ENCODE assay signal across 8 mouse cellular contexts in the genomic region with DNA sequence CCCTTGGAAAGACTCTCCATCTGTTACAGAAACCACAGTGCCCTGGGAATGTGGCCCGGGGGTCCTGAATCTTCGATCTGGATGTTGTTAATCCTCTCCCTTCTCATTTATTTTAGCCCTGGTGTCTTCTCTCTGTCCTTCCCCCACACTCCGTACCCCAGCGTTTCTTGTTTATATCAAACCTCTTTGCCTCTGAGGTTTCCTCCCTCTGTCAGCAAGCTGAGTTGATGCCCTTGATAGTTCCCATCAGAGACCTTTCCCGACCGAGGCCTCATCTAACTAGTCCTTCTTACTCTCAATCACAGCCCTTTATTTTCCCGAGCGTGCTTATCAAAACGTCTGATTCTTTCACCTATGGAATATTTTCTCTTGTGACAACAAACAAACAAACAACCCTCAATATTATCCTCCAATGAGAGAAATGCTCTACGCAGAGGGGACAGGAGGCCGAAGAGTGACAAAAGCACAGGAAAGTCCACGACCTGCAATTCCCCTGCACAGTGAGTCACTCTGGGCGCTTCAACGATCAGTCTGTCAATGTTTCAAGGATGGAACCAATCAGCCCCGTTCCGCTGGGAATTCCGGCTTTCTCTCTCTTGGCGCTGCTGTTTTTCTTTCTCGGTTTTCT. TPM values are rescaled to one million over a fixed set of nuclear protein-coding genes. Genes with fewer than 3 reads are reported as not detected.
DNase-seq lines count a peak whose midpoint lies in the region; ATAC-seq and TF ChIP-seq lines count a peak whose summit lies in the region.

No protein-coding gene starts in this region.

- peak overlapping the region; percentile 38; the same call in 1 of the 2 replicates for H3K27ac ChIP-seq in kidney, embryonic 14.5 days (ENCODE audit: low read depth, low read length)
- H3K27ac ChIP-seq in bone marrow, adult 2 months (ENCODE audit: control insufficient read depth, insufficient read depth, low read depth, low read length, poor library complexity) = peak overlapping the region; percentile 90
- H3K27ac ChIP-seq in heart, postnatal 0 days (ENCODE audit: low read depth) = peak overlapping the region; percentile 92
- H3K27ac ChIP-seq in midbrain, embryonic 13.5 days = peak overlapping the region; percentile 94

- H3K36me3 ChIP-seq in kidney, embryonic 14.5 days (ENCODE audit: control insufficient read depth, insufficient read depth, low read length) = 0 out of 2 replicates have a peak, but pooled peaks cover 3% of the 10 kb centered on the region
- no peaks in the 10 kb centered on the region for H3K36me3 ChIP-seq in heart, postnatal 0 days (replicated peaks; ENCODE audit: control insufficient read depth, insufficient read depth, low read length)
- H3K36me3 ChIP-seq in midbrain, embryonic 13.5 days = no peaks in the 10 kb centered on the region; the same call in 1 of the 2 replicates

- peak overlapping the region; percentile 59 for H3K9ac ChIP-seq in kidney, embryonic 14.5 days (ENCODE audit: low read depth, low read length)
- peak overlapping the region; percentile 92 for H3K9ac ChIP-seq in heart, postnatal 0 days (replicated peaks; ENCODE audit: low read depth, low read length)
- peak overlapping the region; percentile 77 for H3K9ac ChIP-seq in midbrain, embryonic 13.5 days (replicated peaks)

- no peak for TF ChIP-seq CTCF in bone marrow, adult 2 months (IDR thresholded peaks at IDR 0.05; ENCODE audit: control insufficient read depth, insufficient read depth, low read length)
- TF ChIP-seq CTCF in heart, postnatal 0 days (IDR thresholded peaks at IDR 0.05; ENCODE audit: low read depth) = no peak

- no peak for DNase-seq in kidney, adult 11 months
- DNase-seq in heart, postnatal 0 days (ENCODE audit: low spot score) = no peak
- DNase-seq in right cerebral cortex, adult 2 months (ENCODE audit: low spot score in 2 of 2) = no peak
- DNase-seq in frontal cortex, adult 2 months (ENCODE audit: extremely low spot score in 1 of 2, low spot score in 1 of 2) = no peak
- DNase-seq in gastrocnemius, postnatal 10 days = no peak

- no peaks in the 10 kb centered on the region for H3K27me3 ChIP-seq in kidney, embryonic 14.5 days (ENCODE audit: control insufficient read depth, insufficient read depth, low read length)
- no peaks in the 10 kb centered on the region for H3K27me3 ChIP-seq in heart, postnatal 0 days (ENCODE audit: control insufficient read depth, insufficient read depth, low read length)
- H3K27me3 ChIP-seq in midbrain, embryonic 13.5 days = no peaks in the 10 kb centered on the region

- peak overlapping the region; percentile 96 for H3K4me2 ChIP-seq in kidney, embryonic 14.5 days (replicated peaks; ENCODE audit: low read depth, low read length)
- H3K4me2 ChIP-seq in heart, postnatal 0 days (ENCODE audit: low read depth, low read length) = peak overlapping the region; percentile 90
- peak overlapping the region; percentile 75 for H3K4me2 ChIP-seq in midbrain, embryonic 13.5 days (replicated peaks)

- peak overlapping the region; percentile 89 for H3K4me3 ChIP-seq in kidney, embryonic 14.5 days (ENCODE audit: low read length)
- H3K4me3 ChIP-seq in bone marrow, adult 2 months (replicated peaks; ENCODE audit: control insufficient read depth, low read depth, low read length) = peak overlapping the region; percentile 77
- H3K4me3 ChIP-seq in heart, postnatal 0 days (ENCODE audit: low read depth, low read length) = peak overlapping the region; percentile 98
- H3K4me3 ChIP-seq in midbrain, embryonic 13.5 days (replicated peaks) = peak overlapping the region; percentile 93

- no peak for TF ChIP-seq EP300 in heart, postnatal 0 days (IDR thresholded peaks at IDR 0.05; ENCODE audit: low read depth)

- WGBS in kidney, embryonic 14.5 days = 2% methylated on average over 19 of the region's 19 CpGs
- under 1% methylated on average over 19 of the region's 19 CpGs for whole genome bisulfite sequencing in bone marrow, adult 2 months
- WGBS in heart, postnatal 0 days = 1% methylated on average over 19 of the region's 19 CpGs
- WGBS in midbrain, embryonic 13.5 days = under 1% methylated on average over 19 of the region's 19 CpGs

- H3K4me1 ChIP-seq in kidney, embryonic 14.5 days (ENCODE audit: control insufficient read depth, insufficient read depth, low read length) = peaks cover 20% of the 10 kb centered on the region
- H3K4me1 ChIP-seq in bone marrow, adult 2 months (ENCODE audit: control insufficient read depth, insufficient read depth, low read length) = peaks cover 5% of the 10 kb centered on the region
- peaks cover 27% of the 10 kb centered on the region for H3K4me1 ChIP-seq in heart, postnatal 0 days (ENCODE audit: control insufficient read depth, insufficient read depth)
- peaks cover 32% of the 10 kb centered on the region for H3K4me1 ChIP-seq in midbrain, embryonic 13.5 days (replicated peaks)

- peak; percentile 5; the same call in 1 of the 2 replicates for ATAC-seq in kidney, embryonic 14.5 days (ENCODE audit: low FRiP score, low TSS enrichment)
- ATAC-seq in heart, postnatal 0 days (ENCODE audit: insufficient read depth, low read depth) = no peak; the same call in 1 of the 2 replicates
- ATAC-seq in midbrain, embryonic 13.5 days = no peak; the same call in 1 of the 2 replicates

- no peak for TF ChIP-seq POLR2A in bone marrow, adult 2 months (IDR thresholded peaks at IDR 0.05; ENCODE audit: borderline replicate concordance, control insufficient read depth, low read depth, low read length)

- H3K9me3 ChIP-seq in kidney, embryonic 14.5 days (ENCODE audit: control insufficient read depth, low read length) = no peaks in the 10 kb centered on the region
- no peaks in the 10 kb centered on the region for H3K9me3 ChIP-seq in heart, postnatal 0 days (replicated peaks; ENCODE audit: control insufficient read depth, low read length)
- no peaks in the 10 kb centered on the region for H3K9me3 ChIP-seq in midbrain, embryonic 13.5 days

RNA-seq across cellular contexts. Expression of a gene that starts 0.7 kb away (rescaled TPM):
- polyA plus RNA-seq in kidney, embryonic 14.5 days (2014; fragmentation: Nextera tagmentation; extraction: Ambion mirVana) = 6.6 and 7.5 TPM in 2 replicates
- 16.4 and 18.4 TPM in 2 replicates for polyA plus RNA-seq in bone marrow, adult 2 months (2011; ENCODE audit: insufficient read depth, insufficient read length, low replicate concordance, missing spikeins)
- total RNA-seq in heart, postnatal 0 days (2014; rRNA removed; ENCODE audit: low replicate concordance) = 21.3 and 24.1 TPM in 2 replicates
- polyA plus RNA-seq in heart, postnatal 0 days (2015; fragmentation: Nextera tagmentation; extraction: Ambion mirVana) = 12.1 and 13.0 TPM in 2 replicates
- 11.3 and 13.5 TPM in 2 replicates for polyA plus RNA-seq in midbrain, embryonic 13.5 days (2015; fragmentation: Nextera tagmentation; extraction: Ambion mirVana)
- polyA plus RNA-seq in frontal cortex, adult 2 months (2012; rRNA removed) = 28.6 and 32.0 TPM in 2 replicates
- total RNA-seq in gastrocnemius, postnatal 10 days (2021) = 10 to 100 TPM; 12.6 to 13.9 TPM

RNA-seq across cellular contexts. Expression of a gene that starts 11.8 kb away (rescaled TPM):
- 62.2 and 73.8 TPM in 2 replicates for polyA plus RNA-seq in kidney, embryonic 14.5 days (2014; fragmentation: Nextera tagmentation; extraction: Ambion mirVana)
- polyA plus RNA-seq in bone marrow, adult 2 months (2011; ENCODE audit: insufficient read depth, insufficient read length, low replicate concordance, missing spikeins) = 16.3 and 31.0 TPM in 2 replicates
- total RNA-seq in heart, postnatal 0 days (2014; rRNA removed; ENCODE audit: low replicate concordance) = 10.9 and 25.5 TPM in 2 replicates
- polyA plus RNA-seq in heart, postnatal 0 days (2015; fragmentation: Nextera tagmentation; extraction: Ambion mirVana) = 18.3 and 24.3 TPM in 2 replicates
- polyA plus RNA-seq in midbrain, embryonic 13.5 days (2015; fragmentation: Nextera tagmentation; extraction: Ambion mirVana) = 31.7 and 42.5 TPM in 2 replicates
- polyA plus RNA-seq in frontal cortex, adult 2 months (2012; rRNA removed) = 22.0 and 23.5 TPM in 2 replicates
- total RNA-seq in gastrocnemius, postnatal 10 days (2021) = 1 to 10 TPM; 4.3 to 5.2 TPM

RNA-seq across cellular contexts. Expression of a gene that starts 13.4 kb away (rescaled TPM):
- 145 and 155 TPM in 2 replicates for polyA plus RNA-seq in kidney, embryonic 14.5 days (2014; fragmentation: Nextera tagmentation; extraction: Ambion mirVana)
- 53.2 and 100 TPM in 2 replicates for polyA plus RNA-seq in bone marrow, adult 2 months (2011; ENCODE audit: insufficient read depth, insufficient read length, low replicate concordance, missing spikeins)
- total RNA-seq in heart, postnatal 0 days (2014; rRNA removed; ENCODE audit: low replicate concordance) = 21.4 and 54.6 TPM in 2 replicates
- 19.5 and 19.9 TPM in 2 replicates for polyA plus RNA-seq in heart, postnatal 0 days (2015; fragmentation: Nextera tagmentation; extraction: Ambion mirVana)
- polyA plus RNA-seq in midbrain, embryonic 13.5 days (2015; fragmentation: Nextera tagmentation; extraction: Ambion mirVana) = 61.3 and 62.6 TPM in 2 replicates
- polyA plus RNA-seq in frontal cortex, adult 2 months (2012; rRNA removed) = 0.96 and 1.1 TPM in 2 replicates
- total RNA-seq in gastrocnemius, postnatal 10 days (2021) = 10 to 100 TPM; 10.2 to 11.6 TPM

RNA-seq across cellular contexts. Expression of a gene that starts 29.4 kb away (rescaled TPM):
- polyA plus RNA-seq in kidney, embryonic 14.5 days (2014; fragmentation: Nextera tagmentation; extraction: Ambion mirVana) = 57.5 and 86.5 TPM in 2 replicates
- polyA plus RNA-seq in bone marrow, adult 2 months (2011; ENCODE audit: insufficient read depth, insufficient read length, low replicate concordance, missing spikeins) = 50.5 and 55.9 TPM in 2 replicates
- total RNA-seq in heart, postnatal 0 days (2014; rRNA removed; ENCODE audit: low replicate concordance) = 25.2 and 27.9 TPM in 2 replicates
- 59.2 and 62.1 TPM in 2 replicates for polyA plus RNA-seq in heart, postnatal 0 days (2015; fragmentation: Nextera tagmentation; extraction: Ambion mirVana)
- polyA plus RNA-seq in midbrain, embryonic 13.5 days (2015; fragmentation: Nextera tagmentation; extraction: Ambion mirVana) = 175 and 188 TPM in 2 replicates
- 1,200 and 1,339 TPM in 2 replicates for polyA plus RNA-seq in frontal cortex, adult 2 months (2012; rRNA removed)
- total RNA-seq in gastrocnemius, postnatal 10 days (2021) = 10 to 100 TPM; 52.4 to 55.8 TPM

RNA-seq across cellular contexts. Expression of a gene that starts 36.2 kb away (rescaled TPM):
- 6.1 and 8.9 TPM in 2 replicates for polyA plus RNA-seq in kidney, embryonic 14.5 days (2014; fragmentation: Nextera tagmentation; extraction: Ambion mirVana)
- polyA plus RNA-seq in bone marrow, adult 2 months (2011; ENCODE audit: insufficient read depth, insufficient read length, low replicate concordance, missing spikeins) = 28.8 and 46.2 TPM in 2 replicates
- 76.8 and 93.5 TPM in 2 replicates for total RNA-seq in heart, postnatal 0 days (2014; rRNA removed; ENCODE audit: low replicate concordance)
- polyA plus RNA-seq in heart, postnatal 0 days (2015; fragmentation: Nextera tagmentation; extraction: Ambion mirVana) = 8.1 and 9.7 TPM in 2 replicates
- 8.6 and 10.5 TPM in 2 replicates for polyA plus RNA-seq in midbrain, embryonic 13.5 days (2015; fragmentation: Nextera tagmentation; extraction: Ambion mirVana)
- 42.7 and 55.8 TPM in 2 replicates for polyA plus RNA-seq in frontal cortex, adult 2 months (2012; rRNA removed)
- total RNA-seq in gastrocnemius, postnatal 10 days (2021) = 10 to 100 TPM; 17.5 to 78.6 TPM

Comparison
In these comparisons a context has a peak if more than half of its experiments do, and no peak if none do; other contexts are left out.
1. H3K27ac ChIP-seq: peak in every context shown above with its lines; median percentile 94 in midbrain, embryonic 13.5 days; 92 in heart, postnatal 0 days; 90 in bone marrow, adult 2 months; 38 in kidney, embryonic 14.5 days.